Mouse (Mus musculus): ENCODE data around the gene Tmem247.

Gene Tmem247

DNA sequence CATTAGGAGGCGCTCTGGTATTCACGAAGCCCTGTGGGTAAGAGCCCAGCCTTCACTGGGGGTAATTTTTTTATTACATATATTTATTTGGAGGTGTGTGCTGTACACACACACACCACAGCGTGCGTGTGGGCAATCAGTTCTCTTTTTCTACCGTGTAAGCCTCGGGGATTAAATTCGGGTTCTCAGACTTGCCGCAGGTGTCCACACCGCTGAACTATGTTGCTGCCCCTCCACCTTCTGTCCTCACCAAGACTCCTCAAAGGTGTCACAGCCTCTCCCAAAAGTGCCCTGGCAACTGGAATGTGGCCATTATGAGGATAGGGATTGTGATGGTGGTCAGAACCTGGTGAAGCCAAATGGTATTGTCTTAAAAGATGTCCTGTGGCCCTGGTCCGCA, at the start of gene Tmem247:
TSS of gene Tmem247 (plus strand) at position 301 of the 400 bp plus-strand sequence.
- DNase-seq (ENCODE audit: low read depth, low spot score), result no peak

DNA sequence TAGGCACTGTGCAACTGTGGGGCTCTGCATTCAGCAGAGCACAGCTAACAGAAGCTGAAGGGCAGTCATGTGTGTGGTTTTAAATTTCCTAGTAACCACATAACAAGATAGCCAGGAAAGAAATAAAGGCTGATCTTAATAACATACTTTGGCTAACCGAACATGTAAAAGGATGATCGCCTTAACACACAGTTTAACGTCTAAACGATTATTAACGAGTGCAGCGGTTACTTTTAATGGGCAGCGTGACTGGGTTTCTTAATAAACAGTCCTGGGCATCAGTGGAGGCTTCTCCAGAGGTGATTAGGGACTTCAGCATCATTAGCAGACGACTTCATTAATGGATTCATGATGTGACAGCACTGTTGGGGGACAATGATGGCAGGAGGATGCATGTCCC, 46.6 kb upstream of the Tmem247 start:
- no peak for DNase-seq (ENCODE audit: low read depth, low spot score)

- DNase-seq (ENCODE audit: low read depth, low spot score), result no peak
Measured at GRCm38 (mm10) chr17:86872643-86873042, 44.5 kb upstream of the Tmem247 start.

GRCm38 (mm10) chr17:86876940-86877339, 40.2 kb upstream of the Tmem247 start:
- DNase-seq (ENCODE audit: low read depth, low spot score), result no peak

DNA sequence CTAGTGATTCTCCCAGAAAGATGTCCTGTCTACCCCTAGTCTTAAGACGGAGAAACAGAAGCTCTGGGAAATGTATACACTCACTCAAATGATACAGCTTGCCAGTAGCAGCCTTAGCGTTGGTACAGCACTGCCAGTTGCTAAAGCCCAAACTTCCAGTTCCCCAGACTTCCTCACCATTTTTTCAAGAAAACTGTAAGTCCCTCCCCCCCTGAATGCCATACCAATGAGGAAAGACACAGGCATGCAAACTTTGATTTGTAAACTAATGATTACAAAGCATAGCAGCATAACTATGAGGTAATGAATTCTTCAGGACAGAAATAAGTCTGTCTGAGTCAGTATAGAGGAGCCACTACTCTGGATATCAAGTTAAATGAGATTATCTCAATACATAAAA, 39.4 kb upstream of the Tmem247 start:
- no peak for DNase-seq (ENCODE audit: low read depth, low spot score)

DNA sequence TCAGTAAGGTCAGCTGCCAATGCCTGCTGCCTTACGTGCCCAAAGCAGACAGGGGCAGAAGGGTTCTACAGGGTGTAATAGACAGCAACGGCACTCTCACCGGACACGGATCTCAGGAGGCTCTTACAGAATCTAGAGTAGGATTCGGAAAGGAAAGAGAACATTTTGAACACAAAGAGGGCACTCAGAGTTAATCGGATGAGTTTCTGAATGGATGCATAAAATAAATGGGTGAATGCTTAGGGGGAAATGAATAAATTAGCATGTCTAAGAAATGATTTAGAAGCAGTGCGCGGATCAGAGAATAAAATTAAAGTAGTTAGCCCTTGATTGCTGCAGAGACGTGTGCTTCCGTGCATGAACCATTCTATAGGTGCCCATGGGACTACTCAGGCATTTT, 37.1 kb upstream of the Tmem247 start:
- no peak for DNase-seq (ENCODE audit: low read depth, low spot score)

DNA sequence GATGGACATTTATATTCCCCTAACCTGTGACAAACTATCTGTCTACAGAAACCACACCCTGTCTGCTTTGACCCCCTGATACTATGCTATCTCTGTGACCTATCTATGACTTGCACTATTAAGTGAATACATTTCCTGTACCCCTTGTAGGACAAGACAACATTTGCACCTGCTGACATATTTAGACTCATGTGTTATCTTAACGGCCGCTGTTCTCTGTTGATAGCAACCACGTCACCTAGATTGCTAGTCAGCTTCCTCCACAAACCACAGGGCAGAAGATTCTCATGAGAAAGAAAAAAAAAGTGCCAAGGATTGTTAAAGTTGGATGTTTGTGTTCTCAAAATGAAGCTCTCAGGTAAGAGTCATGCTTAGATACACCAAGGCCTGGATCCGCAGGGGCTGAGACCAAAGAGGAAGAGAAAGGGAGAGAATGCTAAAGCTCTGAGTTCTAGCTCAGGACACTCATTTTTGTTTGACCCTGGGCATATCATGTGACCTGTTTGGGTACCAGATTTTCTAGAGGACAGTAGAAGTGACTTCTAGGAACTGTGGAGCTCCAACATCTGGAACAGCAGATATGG, 36.6 kb upstream of the Tmem247 start:
- no peak for DNase-seq (ENCODE audit: low read depth, low spot score)

- DNase-seq (ENCODE audit: low read depth, low spot score), result no peak
Measured at GRCm38 (mm10) chr17:86895191-86895590, 22.0 kb upstream of the Tmem247 start.

- DNase-seq (ENCODE audit: low read depth, low spot score), result no peak
Measured at GRCm38 (mm10) chr17:86897486-86898165, 19.5 kb upstream of the Tmem247 start.

- no peak for DNase-seq (ENCODE audit: low read depth, low spot score)
Measured at GRCm38 (mm10) chr17:86899821-86900220, 17.3 kb upstream of the Tmem247 start.

- DNase-seq (ENCODE audit: low read depth, low spot score), result no peak
Measured at GRCm38 (mm10) chr17:86900564-86900963, 16.6 kb upstream of the Tmem247 start.

GRCm38 (mm10) chr17:86902399-86903067, 14.6 kb upstream of the Tmem247 start:
- no peak for DNase-seq (ENCODE audit: low read depth, low spot score)

GRCm38 (mm10) chr17:86903596-86903995, 13.6 kb upstream of the Tmem247 start:
- DNase-seq (ENCODE audit: low read depth, low spot score), result no peak

GRCm38 (mm10) chr17:86904206-86904605, 12.9 kb upstream of the Tmem247 start:
- DNase-seq (ENCODE audit: low read depth, low spot score), result no peak

- DNase-seq (ENCODE audit: low read depth, low spot score), result peak; percentile 27
Measured at GRCm38 (mm10) chr17:86905297-86906135, 11.6 kb upstream of the Tmem247 start.

- DNase-seq (ENCODE audit: low read depth, low spot score), result peak; percentile 75
Measured at GRCm38 (mm10) chr17:86906136-86906461, 11.0 kb upstream of the Tmem247 start.

- DNase-seq (ENCODE audit: low read depth, low spot score), result no peak
Measured at GRCm38 (mm10) chr17:86906601-86907000, 10.5 kb upstream of the Tmem247 start.

GRCm38 (mm10) chr17:86907092-86907491, 10.1 kb upstream of the Tmem247 start:
- DNase-seq (ENCODE audit: low read depth, low spot score), result no peak

DNA sequence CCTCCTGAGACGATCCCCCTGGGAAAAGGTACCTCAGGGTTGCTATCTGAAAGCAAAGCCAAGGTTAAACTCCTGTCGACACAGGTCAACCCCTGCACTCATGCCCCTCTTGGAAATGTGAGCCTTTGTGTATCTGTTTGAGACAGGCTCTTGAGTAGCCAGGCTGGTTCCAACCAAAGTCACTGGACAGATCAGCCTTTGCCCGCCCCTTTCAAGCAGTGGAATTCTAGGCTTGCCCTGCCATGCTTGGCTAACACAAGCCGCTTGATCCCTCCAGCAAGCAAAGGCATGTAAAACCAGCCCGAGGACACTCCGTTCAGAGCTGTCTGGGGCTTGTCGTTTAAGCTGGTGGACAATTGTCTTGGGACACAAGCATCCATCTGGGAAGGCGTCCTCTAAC, 8.8 kb upstream of the Tmem247 start:
- DNase-seq (ENCODE audit: low read depth, low spot score), result no peak

- no peak for DNase-seq (ENCODE audit: low read depth, low spot score)
Measured at GRCm38 (mm10) chr17:86909733-86910495, 7.2 kb upstream of the Tmem247 start.

- no peak for DNase-seq (ENCODE audit: low read depth, low spot score)
Measured at GRCm38 (mm10) chr17:86911261-86911660, 5.9 kb upstream of the Tmem247 start.

Data from embryo, embryonic 11.5 days (tissue).